Mouse (Mus musculus) heart, postnatal 0 days (tissue): ENCODE measurements at regions not wholly inside any gene's neighbourhood (a gene's known extent, or its start where the extent isn't known, plus 50 kb on each side); places are given as distances from the start of the nearest gene placed in this dataset.

ENCODE experiments used
- ATAC-seq: fragments of 200-750 bp; cut with Nextera tagmentation; 2 replicates; pipeline ENCODE4 v1.8.0; 2017; ENCODE audit warnings: low read depth, moderate number of reproducible peaks, moderate library complexity; ENCODE audit not compliant: insufficient read depth
- DNase-seq: peaks from one replicate; pipeline ENCODE4 v3.0.0-alpha.2; 2016; ENCODE audit warnings: low spot score
- H3K27ac ChIP-seq: fragments of 300-500 bp; sonication (generic); 2 replicates; pipeline ENCODE4 v1.5.1; 2014; ENCODE audit warnings: low read depth, mild to moderate bottlenecking
- H3K27me3 ChIP-seq: fragments of 300-500 bp; sonication (generic); 2 replicates; pipeline ENCODE4 v1.6.1; 2014; ENCODE audit warnings: low read length, mixed read lengths; ENCODE audit not compliant: control insufficient read depth, insufficient read depth
- H3K36me3 ChIP-seq: fragments of 300-500 bp; sonication (generic); replicated peaks from 2 replicates; pipeline ENCODE4 v1.6.1; 2014; ENCODE audit warnings: low read length, mixed read lengths; ENCODE audit not compliant: control insufficient read depth, insufficient read depth
- H3K4me1 ChIP-seq: fragments of 300-500 bp; sonication (generic); 2 replicates; pipeline ENCODE4 v1.6.1; 2014; ENCODE audit warnings: antibody characterized with exemption; ENCODE audit not compliant: control insufficient read depth, insufficient read depth
- H3K4me2 ChIP-seq: fragments of 300-500 bp; sonication (generic); 2 replicates; pipeline ENCODE4 v1.6.1; 2014; ENCODE audit warnings: low read depth, mild to moderate bottlenecking, low read length, moderate library complexity
- H3K4me3 ChIP-seq: fragments of 300-500 bp; sonication (generic); 2 replicates; pipeline ENCODE4 v1.5.1; 2014; ENCODE audit warnings: low read depth, low read length
- H3K9ac ChIP-seq: fragments of 300-500 bp; sonication (generic); replicated peaks from 2 replicates; pipeline ENCODE4 v1.6.1; 2014; ENCODE audit warnings: low read depth, low read length, mixed read lengths
- H3K9me3 ChIP-seq: fragments of 300-500 bp; sonication (generic); replicated peaks from 2 replicates; pipeline ENCODE4 v1.6.1; 2016; ENCODE audit warnings: low read length; ENCODE audit not compliant: control insufficient read depth
- CTCF ChIP-seq: IDR thresholded peaks from 2 replicates; pipeline ENCODE4 v1.5.1; 2016; ENCODE audit warnings: antibody characterized with exemption, control low read depth, low read depth
- EP300 ChIP-seq: IDR thresholded peaks from 2 replicates; pipeline ENCODE4 v1.6.1; 2016; ENCODE audit warnings: antibody characterized with exemption, low read depth
- WGBS: fragments of 180-500 bp; shearing (Covaris S2); extraction: QIAGEN DNeasy Blood & Tissue Kit; methylation state at CpG from one replicate; pipeline ENCODE4 v1.1.7; 2014; 5-methylcytosine and 5-hydroxymethylcytosine counted together

DNA sequence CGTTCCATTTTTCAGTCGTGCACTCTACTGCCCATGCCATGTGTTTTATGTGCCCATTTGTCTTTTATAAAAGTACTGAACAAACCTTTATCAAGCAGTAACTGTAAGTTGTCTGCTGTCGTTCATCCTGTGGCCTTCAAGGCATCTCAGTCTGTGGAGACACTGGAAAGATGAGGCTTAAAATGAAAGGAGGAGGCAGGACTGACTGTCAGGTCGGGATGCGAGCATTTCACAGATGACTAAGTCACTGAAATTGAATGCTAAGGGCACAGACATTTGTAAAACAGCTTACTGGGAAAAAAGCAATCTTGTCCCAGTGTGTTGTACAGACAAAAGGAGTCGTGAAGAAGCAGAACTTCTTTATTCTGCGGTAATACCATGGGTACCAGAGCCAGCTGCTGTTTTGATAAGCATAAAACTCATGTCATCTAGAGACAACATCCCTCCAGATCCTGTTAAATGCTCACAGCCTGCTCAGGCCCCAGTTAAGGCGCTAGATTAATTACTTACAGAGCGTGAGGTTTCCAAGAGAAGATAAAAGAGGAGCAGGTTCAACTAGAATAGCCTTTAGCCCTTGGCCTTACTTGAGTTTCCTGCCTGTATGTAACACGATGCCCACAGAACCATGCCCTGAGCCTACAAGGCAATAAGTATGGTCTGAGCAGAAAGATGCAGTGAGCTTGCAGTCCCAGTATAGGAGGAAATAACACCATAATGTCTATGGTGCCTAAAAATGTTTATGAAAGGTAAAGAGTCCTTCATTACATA is 101.0 kb upstream of the Csl start:
- H3K27me3 ChIP-seq: no peaks in the 10 kb centered on the region
- no peaks in the 10 kb centered on the region for H3K4me1 ChIP-seq
- H3K4me3 ChIP-seq: no peak overlapping the region
- H3K36me3 ChIP-seq: no peaks in the 10 kb centered on the region
- no peaks in the 10 kb centered on the region for H3K9me3 ChIP-seq
- H3K4me2 ChIP-seq: no peak overlapping the region
- WGBS: 64% methylated on average over 10 of the region's 10 CpGs
- no peak for DNase-seq
- H3K9ac ChIP-seq: no peak overlapping the region
- TF ChIP-seq EP300 (no peak), CTCF (no peak)
- no peak for ATAC-seq
- no peak overlapping the region for H3K27ac ChIP-seq

DNA sequence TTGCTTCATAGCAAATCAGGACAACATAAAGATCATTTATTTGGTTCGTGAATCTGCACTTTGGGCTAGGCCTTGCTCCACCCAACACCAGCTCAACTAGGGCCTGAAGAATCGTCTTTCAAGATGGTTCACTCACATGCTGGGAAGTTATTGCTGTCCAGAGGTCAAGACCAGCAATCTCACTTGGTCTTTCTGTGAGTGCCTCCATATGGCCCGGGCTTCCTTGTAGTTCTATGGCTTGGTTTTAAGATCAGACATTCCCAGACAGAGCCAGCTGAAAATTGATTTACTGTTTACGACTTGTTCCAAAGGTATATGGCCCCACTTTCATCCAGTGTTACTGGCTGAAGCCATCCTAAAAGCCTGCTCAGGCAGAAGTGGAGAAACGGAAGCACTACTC is 84.7 kb upstream of the Csl start:
- H3K4me2 ChIP-seq: no peak overlapping the region
- H3K9me3 ChIP-seq: peaks cover 3% of the 10 kb centered on the region; the same call in 1 of the 2 replicates
- WGBS: 75% methylated on average over 5 of the region's 5 CpGs
- no peak for ATAC-seq
- H3K9ac ChIP-seq: no peak overlapping the region
- H3K4me3 ChIP-seq: no peak overlapping the region
- H3K27ac ChIP-seq: no peak overlapping the region
- no peaks in the 10 kb centered on the region for H3K27me3 ChIP-seq
- TF ChIP-seq EP300 (no peak), CTCF (no peak)
- DNase-seq: no peak
- H3K36me3 ChIP-seq: no peaks in the 10 kb centered on the region
- H3K4me1 ChIP-seq: no peaks in the 10 kb centered on the region; the same call in 1 of the 2 replicates

GRCm38 (mm10) chr10:99841167-99841843 is 81.8 kb upstream of the Csl start:
- H3K4me3 ChIP-seq: no peak overlapping the region
- H3K27ac ChIP-seq: peak overlapping the region; percentile 44; the same call in 1 of the 2 replicates
- no peak overlapping the region for H3K4me2 ChIP-seq
- no peaks in the 10 kb centered on the region for H3K36me3 ChIP-seq
- ATAC-seq: no peak
- TF ChIP-seq CTCF: no peak
- no peak for TF ChIP-seq EP300
- no peaks in the 10 kb centered on the region for H3K9me3 ChIP-seq
- no peak overlapping the region for H3K9ac ChIP-seq
- WGBS: 59% methylated on average over 10 of the region's 10 CpGs
- H3K4me1 ChIP-seq: no peaks in the 10 kb centered on the region; the same call in 1 of the 2 replicates
- H3K27me3 ChIP-seq: no peaks in the 10 kb centered on the region
- DNase-seq: no peak

DNA sequence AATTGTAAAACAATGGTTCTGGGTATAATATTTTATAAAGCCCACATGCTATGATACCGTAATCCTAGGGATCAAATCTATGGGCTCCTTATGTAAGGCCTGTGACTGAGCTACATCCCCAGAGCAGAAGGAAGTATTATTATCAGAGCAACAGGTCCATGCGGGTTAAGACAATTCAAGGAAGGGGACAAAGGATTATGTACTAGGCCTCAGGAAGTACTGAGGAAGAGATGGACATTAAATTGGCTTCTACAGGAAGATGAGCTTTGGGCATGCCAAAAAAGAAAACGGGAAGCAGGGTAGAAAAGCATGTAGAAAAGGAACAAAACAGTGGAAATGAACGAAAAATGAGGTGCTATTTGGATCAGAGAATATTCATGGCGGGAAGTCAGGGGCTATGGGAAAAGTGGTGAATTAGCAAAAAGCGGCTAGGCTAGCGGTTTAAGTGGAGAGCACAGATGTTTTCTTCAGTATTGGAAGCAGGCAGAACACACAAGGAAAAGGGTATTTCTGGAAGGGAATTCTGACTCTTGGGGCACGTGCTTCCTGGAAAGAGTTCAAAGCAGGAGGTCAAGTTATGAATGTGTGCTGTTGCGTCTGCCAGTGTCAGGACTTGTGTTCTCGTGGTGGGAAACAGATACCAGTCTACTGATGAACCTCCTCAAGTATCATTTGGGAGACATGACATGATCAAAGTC is 80.9 kb upstream of the Csl start:
- Histone ChIP-seq H3K4me2 (no peak overlapping the region), H3K9ac (no peak overlapping the region), H3K36me3 (no peaks in the 10 kb centered on the region), H3K4me3 (no peak overlapping the region), H3K27ac (peak overlapping the region; percentile 44), H3K9me3 (no peaks in the 10 kb centered on the region), H3K4me1 (no peaks in the 10 kb centered on the region; the same call in 1 of the 2 replicates), H3K27me3 (no peaks in the 10 kb centered on the region)
- no peak for TF ChIP-seq CTCF
- TF ChIP-seq EP300: peak; percentile 69; the same call in 1 of the 2 replicates
- 61% methylated on average over 10 of the region's 10 CpGs for WGBS
- DNase-seq (peak; percentile 21), ATAC-seq (peak; percentile 71)

GRCm38 (mm10) chr10:99836835-99837412 is 77.5 kb upstream of the Csl start:
- Histone ChIP-seq H3K27ac (no peak overlapping the region), H3K4me2 (no peak overlapping the region), H3K9me3 (no peaks in the 10 kb centered on the region), H3K36me3 (no peaks in the 10 kb centered on the region), H3K4me1 (no peaks in the 10 kb centered on the region; the same call in 1 of the 2 replicates), H3K4me3 (no peak overlapping the region), H3K9ac (no peak overlapping the region), H3K27me3 (no peaks in the 10 kb centered on the region)
- no peak for DNase-seq
- ATAC-seq: no peak
- no peak for TF ChIP-seq CTCF
- TF ChIP-seq EP300: no peak
- WGBS: 62% methylated on average over 5 of the region's 5 CpGs
